Mouse (Mus musculus): ENCODE data around the gene Olfr1451. TPM values are rescaled to one million over a fixed set of nuclear protein-coding genes. Genes with fewer than 3 reads are reported as not detected.
"Not testable (repeated sequence)": the region's sequence is repeated elsewhere in the genome, so short reads cannot be mapped to it uniquely, and the experiment has no call there.

Olfr1451 gene
- not detected in 2 replicates for total RNA-seq (2021)
- long read RNA-seq = 0 reads

- DNase-seq = no peak
Observed at GRCm38 (mm10) chr19:12994714-12995113, at the start of gene Olfr1451. Gene Olfr1451, plus strand, starts transcription at chr19:12995014.

GRCm38 (mm10) chr19:12949958-12950357 is 44.9 kb upstream of the Olfr1451 start, which contains the start of gene Olfr1450:
Gene Olfr1450, plus strand, starts transcription at chr19:12950258.
- DNase-seq = no peak

GRCm38 (mm10) chr19:12970082-12970481 is 24.7 kb upstream of the Olfr1451 start:
- DNase-seq = not testable (repeated sequence)

GRCm38 (mm10) chr19:12992316-12992715 is 2.5 kb upstream of the Olfr1451 start:
- not testable (repeated sequence) for DNase-seq

GRCm38 (mm10) chr19:13028227-13028626 is 33.4 kb downstream of the Olfr1451 start, which contains the start of gene Olfr1453:
Gene Olfr1453, minus strand, starts transcription at chr19:13028327.
- no peak for DNase-seq

Other genes starting within 250 kb of the Olfr1451 start
- gene Cntf, start 229.4 kb upstream of the Olfr1451 start, total RNA-seq (2021) = 0.90 and 3.3 TPM in 2 replicates
- 83.3 and 85.7 TPM in 2 replicates for gene Zfp91, start 198.9 kb upstream of the Olfr1451 start, total RNA-seq (2021)
- gene Lpxn, start 198.8 kb upstream of the Olfr1451 start, total RNA-seq (2021) = 2.1 and 2.2 TPM in 2 replicates
- not detected in 2 replicates for gene Gm5244, start 148.3 kb upstream of the Olfr1451 start, total RNA-seq (2021)
- gene Olfr1444, start 137.7 kb upstream of the Olfr1451 start, total RNA-seq (2021) = not detected in 2 replicates
- not detected in 2 replicates for gene Olfr1445, start 111.2 kb upstream of the Olfr1451 start, total RNA-seq (2021)
- not detected in 2 replicates for gene Olfr1446, start 101.5 kb upstream of the Olfr1451 start, total RNA-seq (2021)
- gene Olfr1447, start 91.3 kb upstream of the Olfr1451 start, total RNA-seq (2021) = not detected in 2 replicates
- gene Olfr1448, start 70.6 kb upstream of the Olfr1451 start, total RNA-seq (2021) = not detected in 2 replicates
- gene Olfr1449, start 64.2 kb upstream of the Olfr1451 start, total RNA-seq (2021) = not detected in 2 replicates
- not detected in 2 replicates for gene Olfr1450, start 44.8 kb upstream of the Olfr1451 start, total RNA-seq (2021)
- gene Olfr1453, start 33.3 kb downstream of the Olfr1451 start, total RNA-seq (2021) = not detected in 2 replicates
- not detected in 2 replicates for gene Olfr1454, start 65.6 kb downstream of the Olfr1451 start, total RNA-seq (2021)
- not detected in 2 replicates for gene Olfr1457, start 102.9 kb downstream of the Olfr1451 start, total RNA-seq (2021)
- not detected in 2 replicates for gene Olfr1458, start 111.8 kb downstream of the Olfr1451 start, total RNA-seq (2021)
- gene Olfr1459, start 154.5 kb downstream of the Olfr1451 start, total RNA-seq (2021) = 0.09 TPM in 1 of 2 replicates, not detected in the other
- not detected in 2 replicates for gene Olfr1461, start 168.0 kb downstream of the Olfr1451 start, total RNA-seq (2021)
- gene Olfr1462, start 190.7 kb downstream of the Olfr1451 start, total RNA-seq (2021) = not detected in 2 replicates
- not detected in 2 replicates for gene Olfr1463, start 236.3 kb downstream of the Olfr1451 start, total RNA-seq (2021)